Mouse (Mus musculus): ENCODE data around the gene Phf6. TPM values are rescaled to one million over a fixed set of nuclear protein-coding genes. Genes with fewer than 3 reads are reported as not detected.

Gene Phf6
- polyA plus RNA-seq, 1 experiment from 2014 or later, result 105 TPM

GRCm38 (mm10) chrX:52961559-52962110 lies 49.6 kb downstream of the Phf6 start:
- H3K9ac ChIP-seq (replicated peaks; ENCODE audit: low read length), result no peak overlapping the region
- no peak overlapping the region for H3K27ac ChIP-seq (replicated peaks; ENCODE audit: low read depth, low read length)
- peaks cover 5% of the 10 kb centered on the region; the same call in 1 of the 2 replicates for H3K36me3 ChIP-seq (ENCODE audit: control insufficient read depth, insufficient read depth, low read length)
- H3K4me1 ChIP-seq (ENCODE audit: control insufficient read depth, insufficient read depth, low read length), result no peaks in the 10 kb centered on the region
- no peak overlapping the region for H3K4me3 ChIP-seq (replicated peaks; ENCODE audit: low read depth, low read length)
- no peaks in the 10 kb centered on the region for H3K9me3 ChIP-seq (ENCODE audit: control insufficient read depth, low read length)
- DNase-seq (peak; percentile 25), ATAC-seq (ENCODE audit: low FRiP score, low TSS enrichment) (no peak)
- 53% methylated on average over 5 of the region's 5 CpGs for WGBS
- H3K4me2 ChIP-seq (ENCODE audit: low read length), result no peak overlapping the region
- H3K27me3 ChIP-seq (ENCODE audit: control insufficient read depth, insufficient read depth, low read length), result no peaks in the 10 kb centered on the region

- Histone ChIP-seq H3K4me1 (ENCODE audit: control insufficient read depth, insufficient read depth, low read length) (no peaks in the 10 kb centered on the region), H3K4me3 (replicated peaks; ENCODE audit: low read depth, low read length) (no peak overlapping the region), H3K9ac (replicated peaks; ENCODE audit: low read length) (no peak overlapping the region), H3K36me3 (ENCODE audit: control insufficient read depth, insufficient read depth, low read length) (no peaks in the 10 kb centered on the region), H3K27ac (replicated peaks; ENCODE audit: low read depth, low read length) (no peak overlapping the region), H3K4me2 (ENCODE audit: low read length) (no peak overlapping the region), H3K27me3 (ENCODE audit: control insufficient read depth, insufficient read depth, low read length) (no peaks in the 10 kb centered on the region), H3K9me3 (ENCODE audit: control insufficient read depth, low read length) (no peaks in the 10 kb centered on the region)
- ATAC-seq (ENCODE audit: low FRiP score, low TSS enrichment) (no peak), DNase-seq (no peak)
- WGBS, result 87% methylated on average over 2 of the region's 2 CpGs
Measured at GRCm38 (mm10) chrX:52965149-52965548, 53.1 kb downstream of the Phf6 start.

- no peak overlapping the region for H3K27ac ChIP-seq (replicated peaks; ENCODE audit: low read depth, low read length)
- H3K36me3 ChIP-seq (ENCODE audit: control insufficient read depth, insufficient read depth, low read length), result no peaks in the 10 kb centered on the region
- DNase-seq (no peak), ATAC-seq (ENCODE audit: low FRiP score, low TSS enrichment) (no peak)
- no peak overlapping the region for H3K4me3 ChIP-seq (replicated peaks; ENCODE audit: low read depth, low read length)
- H3K4me1 ChIP-seq (ENCODE audit: control insufficient read depth, insufficient read depth, low read length), result no peaks in the 10 kb centered on the region
- H3K27me3 ChIP-seq (ENCODE audit: control insufficient read depth, insufficient read depth, low read length), result no peaks in the 10 kb centered on the region
- no peaks in the 10 kb centered on the region for H3K9me3 ChIP-seq (ENCODE audit: control insufficient read depth, low read length)
- no peak overlapping the region for H3K4me2 ChIP-seq (ENCODE audit: low read length)
- 67% methylated on average over 3 of the region's 3 CpGs for WGBS
- H3K9ac ChIP-seq (replicated peaks; ENCODE audit: low read length), result no peak overlapping the region
Measured at GRCm38 (mm10) chrX:52971211-52972006, 59.3 kb downstream of the Phf6 start.

- 59% methylated on average over 1 of the region's 1 CpGs for WGBS
- Histone ChIP-seq H3K9ac (replicated peaks; ENCODE audit: low read length) (no peak overlapping the region), H3K36me3 (ENCODE audit: control insufficient read depth, insufficient read depth, low read length) (no peaks in the 10 kb centered on the region), H3K4me3 (replicated peaks; ENCODE audit: low read depth, low read length) (no peak overlapping the region), H3K27ac (replicated peaks; ENCODE audit: low read depth, low read length) (no peak overlapping the region), H3K4me2 (ENCODE audit: low read length) (no peak overlapping the region), H3K4me1 (ENCODE audit: control insufficient read depth, insufficient read depth, low read length) (no peaks in the 10 kb centered on the region), H3K27me3 (ENCODE audit: control insufficient read depth, insufficient read depth, low read length) (no peaks in the 10 kb centered on the region), H3K9me3 (ENCODE audit: control insufficient read depth, low read length) (no peaks in the 10 kb centered on the region)
- ATAC-seq (ENCODE audit: low FRiP score, low TSS enrichment), result no peak
- no peak for DNase-seq
Measured at GRCm38 (mm10) chrX:52972129-52972528, 60.1 kb downstream of the Phf6 start.

- Histone ChIP-seq H3K36me3 (ENCODE audit: control insufficient read depth, insufficient read depth, low read length) (no peaks in the 10 kb centered on the region), H3K4me3 (replicated peaks; ENCODE audit: low read depth, low read length) (no peak overlapping the region), H3K4me1 (ENCODE audit: control insufficient read depth, insufficient read depth, low read length) (no peaks in the 10 kb centered on the region), H3K9me3 (ENCODE audit: control insufficient read depth, low read length) (no peaks in the 10 kb centered on the region), H3K4me2 (ENCODE audit: low read length) (no peak overlapping the region), H3K27me3 (ENCODE audit: control insufficient read depth, insufficient read depth, low read length) (no peaks in the 10 kb centered on the region), H3K9ac (replicated peaks; ENCODE audit: low read length) (no peak overlapping the region), H3K27ac (replicated peaks; ENCODE audit: low read depth, low read length) (no peak overlapping the region)
- DNase-seq (no peak), ATAC-seq (ENCODE audit: low FRiP score, low TSS enrichment) (no peak)
- 92% methylated on average over 1 of the region's 1 CpGs for WGBS
Measured at GRCm38 (mm10) chrX:52972680-52973079, 60.6 kb downstream of the Phf6 start.

- Histone ChIP-seq H3K27me3 (ENCODE audit: control insufficient read depth, insufficient read depth, low read length) (no peaks in the 10 kb centered on the region), H3K9ac (replicated peaks; ENCODE audit: low read length) (no peak overlapping the region), H3K9me3 (ENCODE audit: control insufficient read depth, low read length) (no peaks in the 10 kb centered on the region), H3K4me2 (ENCODE audit: low read length) (no peak overlapping the region), H3K27ac (replicated peaks; ENCODE audit: low read depth, low read length) (no peak overlapping the region), H3K36me3 (ENCODE audit: control insufficient read depth, insufficient read depth, low read length) (no peaks in the 10 kb centered on the region), H3K4me1 (ENCODE audit: control insufficient read depth, insufficient read depth, low read length) (no peaks in the 10 kb centered on the region), H3K4me3 (replicated peaks; ENCODE audit: low read depth, low read length) (no peak overlapping the region)
- WGBS, result 51% methylated on average over 1 of the region's 1 CpGs
- DNase-seq (no peak), ATAC-seq (ENCODE audit: low FRiP score, low TSS enrichment) (no peak)
Measured at GRCm38 (mm10) chrX:52978576-52978975, 66.5 kb downstream of the Phf6 start.

- H3K27me3 ChIP-seq (ENCODE audit: control insufficient read depth, insufficient read depth, low read length), result no peaks in the 10 kb centered on the region
- DNase-seq (no peak), ATAC-seq (ENCODE audit: low FRiP score, low TSS enrichment) (no peak)
- no peak overlapping the region for H3K4me3 ChIP-seq (replicated peaks; ENCODE audit: low read depth, low read length)
- H3K9ac ChIP-seq (replicated peaks; ENCODE audit: low read length), result no peak overlapping the region
- H3K4me2 ChIP-seq (ENCODE audit: low read length), result no peak overlapping the region
- no peak overlapping the region for H3K27ac ChIP-seq (replicated peaks; ENCODE audit: low read depth, low read length)
- WGBS, result 77% methylated on average over 3 of the region's 3 CpGs
- no peaks in the 10 kb centered on the region for H3K9me3 ChIP-seq (ENCODE audit: control insufficient read depth, low read length)
- no peaks in the 10 kb centered on the region for H3K4me1 ChIP-seq (ENCODE audit: control insufficient read depth, insufficient read depth, low read length)
- H3K36me3 ChIP-seq (ENCODE audit: control insufficient read depth, insufficient read depth, low read length), result no peaks in the 10 kb centered on the region
Measured at GRCm38 (mm10) chrX:52981378-52981777, 69.3 kb downstream of the Phf6 start.

- DNase-seq, result peak; percentile 89
- Histone ChIP-seq H3K9ac (replicated peaks; ENCODE audit: low read length) (peak within 1 kb of the TSS; percentile 65), H3K36me3 (ENCODE audit: control insufficient read depth, insufficient read depth, low read length) (no peaks in the 10 kb centered on the region), H3K4me1 (ENCODE audit: control insufficient read depth, insufficient read depth, low read length) (0 out of 2 replicates have a peak, but pooled peaks cover 8% of the 10 kb centered on the region), H3K27ac (replicated peaks; ENCODE audit: low read depth, low read length) (peak within 1 kb of the TSS; percentile 85), H3K4me3 (replicated peaks; ENCODE audit: low read depth, low read length) (peak within 1 kb of the TSS; percentile 57), H3K9me3 (ENCODE audit: control insufficient read depth, low read length) (no peaks in the 10 kb centered on the region), H3K4me2 (ENCODE audit: low read length) (peak within 1 kb of the TSS; percentile 56), H3K27me3 (ENCODE audit: control insufficient read depth, insufficient read depth, low read length) (no peaks in the 10 kb centered on the region)
- whole genome bisulfite sequencing, result 23% methylated on average over 72 of the region's 72 CpGs
- ATAC-seq (ENCODE audit: low FRiP score, low TSS enrichment), result peak; percentile 94
Measured at GRCm38 (mm10) chrX:52987905-52988783, 76.1 kb downstream of the Phf6 start, which contains the start of gene Hprt. Hprt (plus strand) TSS chrX:52988137.

Measured in midbrain, embryonic 14.5 days (tissue).